Mouse (Mus musculus) gastrocnemius, adult 18-20 months (tissue): ENCODE measurements around the gene Tprkb. TPM values are rescaled to one million over a fixed set of nuclear protein-coding genes. Genes with fewer than 3 reads are reported as not detected.
"Not testable (repeated sequence)": the region's sequence is repeated elsewhere in the genome, so short reads cannot be mapped to it uniquely, and the experiment has no call there.

Source experiments
- DNase-seq: peaks from one replicate; pipeline ENCODE4 v3.0.0; 2021; ENCODE audit warnings: low spot score
- total RNA-seq, 2 experiments: library from RNA; stranded (reverse); gene quantifications; 2 replicates each; pipeline ENCODE4 v1.2.3; 2021

Tprkb gene
- total RNA-seq, 2 experiments from 2014 or later: 15.5 to 16.3 TPM

DNA sequence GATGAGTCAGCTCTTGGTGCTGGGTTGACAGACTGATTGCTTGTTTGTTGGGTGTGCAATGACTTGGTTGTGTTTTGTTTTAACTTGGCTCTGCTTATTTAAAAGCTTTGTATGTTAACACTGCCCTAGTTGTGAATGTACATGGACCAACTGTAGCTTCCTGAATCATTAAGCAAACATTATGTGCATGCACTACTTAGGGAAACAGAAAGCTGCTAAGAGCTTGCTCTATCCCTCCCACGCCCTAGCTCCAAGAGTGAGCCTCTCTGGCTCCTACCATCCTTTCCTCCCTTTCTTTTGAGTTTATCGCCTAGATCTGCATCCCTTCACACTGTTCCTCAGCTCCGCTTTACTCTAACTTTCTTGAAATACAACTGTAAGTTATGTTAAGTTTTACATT is 61.7 kb downstream of the Tprkb start:
- no peak for DNase-seq

DNA sequence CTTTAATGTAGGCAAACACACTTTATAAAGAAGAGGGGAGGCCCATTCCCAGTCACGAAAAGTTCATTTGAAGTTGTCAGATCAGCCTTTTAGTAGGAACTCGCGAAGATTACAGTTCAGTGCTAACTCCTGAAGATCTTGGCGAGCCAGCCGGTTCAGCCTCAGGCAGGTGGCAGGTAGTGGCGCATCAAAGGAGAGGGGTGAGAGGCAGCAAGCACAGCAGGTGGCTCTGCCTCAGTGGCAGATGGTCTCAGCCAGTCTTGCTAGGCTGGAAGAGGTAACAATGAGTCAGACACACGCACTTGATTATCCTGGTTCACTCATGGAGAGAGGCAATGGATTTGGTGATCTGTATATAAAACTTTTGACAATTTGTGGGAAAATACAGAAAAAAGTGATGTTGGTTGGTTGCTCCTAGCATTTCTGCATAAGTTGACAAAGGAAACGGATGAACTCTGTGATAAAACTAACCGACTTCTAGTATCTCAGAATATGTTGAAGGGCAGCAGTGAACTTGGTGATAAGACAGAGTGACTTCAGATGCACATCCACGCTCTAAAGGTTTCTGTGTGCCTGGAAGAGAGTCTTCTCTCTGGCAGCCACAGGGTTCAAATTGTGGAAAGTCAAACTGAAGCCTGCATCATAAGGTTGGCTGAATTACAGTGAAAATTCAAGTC is 63.4 kb downstream of the Tprkb start:
- no peak for DNase-seq

DNA sequence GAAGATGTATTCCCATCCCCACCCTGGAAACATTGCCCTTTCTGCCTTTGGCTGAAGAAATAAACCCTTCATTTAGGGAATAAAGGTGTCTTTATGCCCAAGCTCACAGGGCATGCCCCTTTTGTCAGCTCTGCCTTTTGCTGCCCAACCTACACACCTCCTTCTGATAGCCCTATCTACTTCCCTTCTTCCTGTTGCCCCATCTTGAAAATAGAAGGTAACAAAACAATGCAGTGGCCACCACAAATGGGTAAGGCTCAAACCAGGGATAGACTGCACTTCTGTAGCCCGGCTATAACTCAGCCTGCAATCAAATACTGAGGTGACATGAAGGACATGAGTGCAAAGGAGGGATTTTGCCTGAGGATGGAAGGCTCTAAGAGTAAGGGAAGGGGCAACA is 64.1 kb downstream of the Tprkb start:
- DNase-seq: no peak

DNA sequence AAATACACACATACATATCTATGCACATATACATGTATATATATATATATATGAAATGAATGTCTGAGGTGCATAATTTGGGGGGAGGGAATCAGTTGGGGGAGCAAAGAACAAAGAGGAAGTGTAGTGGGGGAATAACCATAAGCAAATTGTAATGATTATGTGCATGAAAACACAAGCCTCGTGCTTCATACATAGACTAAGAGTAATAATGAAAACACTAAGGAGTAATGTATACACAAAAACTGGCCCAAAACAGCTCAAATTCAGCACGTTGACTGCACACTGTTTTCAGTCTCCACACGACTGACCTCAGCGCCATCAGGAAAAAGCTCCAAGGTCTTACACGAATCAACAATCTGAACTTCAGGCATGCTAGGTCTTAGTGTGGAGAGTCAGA is 64.6 kb downstream of the Tprkb start:
- no peak for DNase-seq

DNA sequence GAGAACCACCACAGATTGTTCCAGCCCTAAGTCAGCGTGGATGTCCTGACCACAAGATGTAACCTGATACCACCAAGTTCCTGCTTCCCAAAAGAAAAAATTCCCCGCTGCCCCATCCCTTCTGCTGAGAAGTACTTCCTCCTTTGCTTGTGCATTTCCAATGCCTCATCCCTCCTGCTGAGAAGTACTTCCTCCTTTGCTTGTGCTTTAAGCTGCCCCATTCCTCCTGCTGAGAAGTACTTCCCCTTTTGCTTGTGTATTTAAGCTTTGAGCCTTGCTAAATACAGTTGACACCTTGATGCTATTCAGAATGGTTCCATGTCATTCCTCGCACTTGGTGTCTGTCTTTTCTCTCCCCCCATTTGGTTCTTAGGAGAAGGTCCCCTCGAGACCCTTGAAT is 67.1 kb downstream of the Tprkb start:
- not testable (repeated sequence) for DNase-seq

Other genes starting within 250 kb of the Tprkb start
- not detected for gene Nat8f7, start 198.7 kb upstream of the Tprkb start, total RNA-seq
- under 1 TPM in 1 of 2 experiments, not detected in 1; 0.23 TPM for gene Nat8f3, start 146.1 kb upstream of the Tprkb start, total RNA-seq
- not detected for gene Nat8f6, start 90.9 kb upstream of the Tprkb start, total RNA-seq
- gene Nat8f5, start 90.9 kb upstream of the Tprkb start, total RNA-seq: not detected
- not detected for gene Nat8, start 79.8 kb upstream of the Tprkb start, total RNA-seq
- under 1 TPM in 1 of 2 experiments, not detected in 1; 0.17 TPM for gene Nat8f2, start 42.7 kb upstream of the Tprkb start, total RNA-seq
- gene Nat8f4, start 7.0 kb upstream of the Tprkb start, total RNA-seq: under 1 TPM; 0.21 to 0.31 TPM
- gene Nat8f1, start 3.8 kb downstream of the Tprkb start, total RNA-seq: 1 to 10 TPM; 1.4 to 1.8 TPM
- gene Dusp11, start 49.8 kb downstream of the Tprkb start, total RNA-seq: 10 to 100 TPM; 24.0 to 27.7 TPM
- not detected for gene Figla, start 104.3 kb downstream of the Tprkb start, total RNA-seq
- not detected for gene Add2, start 116.8 kb downstream of the Tprkb start, total RNA-seq